Mouse (Mus musculus): ENCODE measurements around the gene Pknox1.

DNA sequence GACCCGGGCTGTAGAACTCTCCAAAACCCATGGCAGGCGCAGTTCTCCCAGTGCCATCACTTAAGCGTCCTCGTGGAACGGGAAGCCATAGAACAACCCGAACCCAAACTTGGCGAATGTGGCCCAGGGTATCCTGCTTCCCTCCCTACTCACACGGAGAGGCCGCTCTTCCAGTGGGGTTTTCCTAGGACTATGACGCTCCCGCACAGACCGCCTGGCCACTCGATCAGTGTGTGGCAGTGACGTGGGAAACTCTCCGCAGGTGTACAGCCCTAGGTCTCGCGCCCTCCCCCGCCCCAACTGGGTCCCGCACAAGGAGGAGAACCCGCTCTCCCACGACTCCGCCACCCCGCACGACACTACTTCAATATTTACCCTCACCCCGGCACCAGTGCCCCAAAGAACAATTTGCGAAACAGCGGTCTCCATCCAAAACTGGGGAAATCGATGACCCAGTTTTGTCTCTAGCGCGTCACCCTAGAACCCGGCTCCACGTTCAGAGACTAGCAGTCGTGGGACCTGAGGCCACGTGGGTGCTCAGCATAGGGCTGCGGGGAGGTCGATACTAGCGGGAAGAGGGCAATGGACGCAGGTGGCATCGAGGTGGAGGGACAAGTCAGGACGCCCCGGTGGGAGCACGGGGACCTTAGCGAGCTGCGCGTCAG is 71.9 kb downstream of the Pknox1 start:
- TF ChIP-seq GATA1 (IDR thresholded peaks at IDR 0.05; ENCODE audit: borderline replicate concordance, low read length), result no peak
- no peak for TF ChIP-seq FLI1 (IDR thresholded peaks at IDR 0.05; ENCODE audit: low read length)

Data from megakaryocyte, embryonic 14.5 days (primary cell).